Comparison of ENCODE assay signal across 9 mouse cellular contexts in the genomic region with DNA sequence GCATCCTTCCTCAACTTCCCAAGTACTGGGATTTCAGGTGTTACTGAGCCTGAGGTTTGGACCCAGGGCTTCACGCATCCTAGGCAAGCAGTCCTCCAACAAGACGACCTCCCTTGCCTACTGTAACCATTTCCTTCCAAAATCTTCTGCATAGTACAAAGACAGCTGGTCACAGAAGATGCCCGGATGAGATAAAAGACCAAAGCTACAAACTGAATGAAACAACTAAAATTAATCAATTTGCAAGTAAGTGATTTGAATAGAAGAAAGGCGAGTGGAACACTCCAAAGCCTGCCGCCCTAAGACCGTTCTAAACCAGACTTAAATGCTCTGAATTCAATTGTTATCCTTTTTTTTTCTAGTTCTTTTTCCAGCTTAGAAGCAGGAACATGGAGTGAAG. TPM values are rescaled to one million over a fixed set of nuclear protein-coding genes. Genes with fewer than 3 reads are reported as not detected.
DNase-seq lines count a peak whose midpoint lies in the region; ATAC-seq lines count a peak whose summit lies in the region.
"Had no signal": no experiment of that assay in that cellular context is flagged by ENCODE, and none has a peak within 500 bp of the region (broad histone marks: within the 10 kb centered on the region; RNA-seq: fewer than 3 reads in every experiment).

No protein-coding gene starts in this region.

- DNase-seq in kidney, postnatal 14 days = no peak
- DNase-seq in forebrain, embryonic 11.5 days (ENCODE audit: low spot score) = no peak
- no peak for DNase-seq in gastrocnemius, postnatal 25 days
- DNase-seq in retina, postnatal 1 day = no peak
- DNase-seq: kidney, postnatal 36 days had no signal

- H3K4me1 ChIP-seq in kidney, embryonic 15.5 days = peaks cover 25% of the 10 kb centered on the region
- H3K4me1 ChIP-seq in forebrain, embryonic 11.5 days (replicated peaks; ENCODE audit: control insufficient read depth, insufficient read depth, low read length) = peaks cover 17% of the 10 kb centered on the region
- peaks cover 95% of the 10 kb centered on the region for H3K4me1 ChIP-seq in liver, embryonic 12.5 days
- peaks cover 47% of the 10 kb centered on the region for H3K4me1 ChIP-seq in neural tube, embryonic 13.5 days (replicated peaks)

- H3K36me3 ChIP-seq in kidney, embryonic 15.5 days = no peaks in the 10 kb centered on the region
- no peaks in the 10 kb centered on the region for H3K36me3 ChIP-seq in forebrain, embryonic 11.5 days (ENCODE audit: control insufficient read depth, insufficient read depth, low read length)
- H3K36me3 ChIP-seq in liver, embryonic 12.5 days = no peaks in the 10 kb centered on the region
- no peaks in the 10 kb centered on the region for H3K36me3 ChIP-seq in neural tube, embryonic 13.5 days

- H3K9ac ChIP-seq in kidney, embryonic 15.5 days = no peak overlapping the region
- H3K9ac ChIP-seq in forebrain, embryonic 11.5 days (ENCODE audit: low read length) = no peak overlapping the region
- H3K9ac ChIP-seq in liver, embryonic 12.5 days = peak overlapping the region; percentile 68; the same call in 1 of the 2 replicates
- peak overlapping the region; percentile 43; the same call in 1 of the 2 replicates for H3K9ac ChIP-seq in neural tube, embryonic 13.5 days

- H3K9me3 ChIP-seq in kidney, embryonic 15.5 days (replicated peaks) = no peaks in the 10 kb centered on the region
- no peaks in the 10 kb centered on the region for H3K9me3 ChIP-seq in forebrain, embryonic 11.5 days (ENCODE audit: control insufficient read depth, low read length)
- H3K9me3 ChIP-seq in liver, embryonic 12.5 days (replicated peaks) = no peaks in the 10 kb centered on the region
- no peaks in the 10 kb centered on the region for H3K9me3 ChIP-seq in neural tube, embryonic 13.5 days

- peak overlapping the region; percentile 46 for H3K4me2 ChIP-seq in kidney, embryonic 15.5 days
- peak overlapping the region; percentile 32; the same call in 1 of the 2 replicates for H3K4me2 ChIP-seq in forebrain, embryonic 11.5 days (ENCODE audit: low read depth, low read length, severe bottlenecking)
- H3K4me2 ChIP-seq in liver, embryonic 12.5 days = peak overlapping the region; percentile 70
- peak overlapping the region; percentile 45; the same call in 1 of the 2 replicates for H3K4me2 ChIP-seq in neural tube, embryonic 13.5 days

- ATAC-seq in kidney, embryonic 15.5 days (replicated peaks; ENCODE audit: low FRiP score) = no peak
- ATAC-seq in forebrain, embryonic 11.5 days (replicated peaks; ENCODE audit: low FRiP score) = no peak
- no peak for ATAC-seq in liver, embryonic 12.5 days
- ATAC-seq in neural tube, embryonic 13.5 days (ENCODE audit: low read depth) = no peak

- peaks cover 40% of the 10 kb centered on the region for H3K27me3 ChIP-seq in kidney, embryonic 15.5 days
- no peaks in the 10 kb centered on the region for H3K27me3 ChIP-seq in forebrain, embryonic 11.5 days (ENCODE audit: control insufficient read depth, insufficient read depth, low read length)
- H3K27me3 ChIP-seq in liver, embryonic 12.5 days (replicated peaks) = no peaks in the 10 kb centered on the region
- peaks cover 11% of the 10 kb centered on the region; the same call in 1 of the 2 replicates for H3K27me3 ChIP-seq in neural tube, embryonic 13.5 days

- no peak overlapping the region for H3K27ac ChIP-seq in kidney, embryonic 15.5 days
- peak overlapping the region; percentile 1; the same call in 1 of the 2 replicates for H3K27ac ChIP-seq in forebrain, embryonic 11.5 days (ENCODE audit: low read depth, low read length)
- H3K27ac ChIP-seq in liver, embryonic 12.5 days = peak overlapping the region; percentile 94
- H3K27ac ChIP-seq in neural tube, embryonic 13.5 days (replicated peaks) = no peak overlapping the region

- no peak overlapping the region for H3K4me3 ChIP-seq in kidney, embryonic 15.5 days (replicated peaks)
- no peak overlapping the region for H3K4me3 ChIP-seq in forebrain, embryonic 11.5 days (ENCODE audit: low read depth, low read length)
- peak overlapping the region; percentile 39 for H3K4me3 ChIP-seq in liver, embryonic 12.5 days
- H3K4me3 ChIP-seq in neural tube, embryonic 13.5 days = no peak overlapping the region
- H3K4me3 ChIP-seq: myocyte had no signal

- 56% methylated on average over 6 of the region's 6 CpGs for WGBS in kidney, embryonic 15.5 days
- WGBS in forebrain, embryonic 11.5 days = 45% methylated on average over 6 of the region's 6 CpGs
- 44% methylated on average over 6 of the region's 6 CpGs for whole genome bisulfite sequencing in liver, embryonic 12.5 days (ENCODE audit: insufficient replicate concordance)
- 56% methylated on average over 6 of the region's 6 CpGs for WGBS in neural tube, embryonic 13.5 days

RNA-seq across cellular contexts. Expression of a gene that starts 5.6 kb away (rescaled TPM):
- polyA plus RNA-seq in kidney, embryonic 15.5 days (2015; fragmentation: Nextera tagmentation; extraction: Ambion mirVana) = 5.6 and 6.3 TPM in 2 replicates
- polyA plus RNA-seq in forebrain, embryonic 11.5 days (2014; fragmentation: Nextera tagmentation; extraction: Ambion mirVana) = 12.7 and 13.2 TPM in 2 replicates
- polyA plus RNA-seq in liver, embryonic 12.5 days (2016; fragmentation: Nextera tagmentation; extraction: Ambion mirVana) = 16.5 and 17.2 TPM in 2 replicates
- 22.0 and 24.8 TPM in 2 replicates for polyA plus RNA-seq in neural tube, embryonic 13.5 days (2015; fragmentation: Nextera tagmentation; extraction: Ambion mirVana)
- total RNA-seq in gastrocnemius, postnatal 25 days (2021) = 1 to 10 TPM; 5.9 to 7.3 TPM

RNA-seq across cellular contexts. Expression of a gene that starts 12.5 kb away (rescaled TPM):
- 4.8 and 5.9 TPM in 2 replicates for polyA plus RNA-seq in kidney, embryonic 15.5 days (2015; fragmentation: Nextera tagmentation; extraction: Ambion mirVana)
- polyA plus RNA-seq in forebrain, embryonic 11.5 days (2014; fragmentation: Nextera tagmentation; extraction: Ambion mirVana) = 10.4 and 14.1 TPM in 2 replicates
- 12.0 and 14.0 TPM in 2 replicates for polyA plus RNA-seq in liver, embryonic 12.5 days (2016; fragmentation: Nextera tagmentation; extraction: Ambion mirVana)
- polyA plus RNA-seq in neural tube, embryonic 13.5 days (2015; fragmentation: Nextera tagmentation; extraction: Ambion mirVana) = 10.2 and 11.7 TPM in 2 replicates
- total RNA-seq in gastrocnemius, postnatal 25 days (2021) = 10 to 100 TPM; 19.7 to 22.4 TPM

RNA-seq across cellular contexts. Expression of a gene that starts 33.6 kb away (rescaled TPM):
- polyA plus RNA-seq in kidney, embryonic 15.5 days (2015; fragmentation: Nextera tagmentation; extraction: Ambion mirVana) = 29.7 and 29.9 TPM in 2 replicates
- 44.1 and 48.4 TPM in 2 replicates for polyA plus RNA-seq in forebrain, embryonic 11.5 days (2014; fragmentation: Nextera tagmentation; extraction: Ambion mirVana)
- polyA plus RNA-seq in liver, embryonic 12.5 days (2016; fragmentation: Nextera tagmentation; extraction: Ambion mirVana) = 37.6 and 40.7 TPM in 2 replicates
- polyA plus RNA-seq in neural tube, embryonic 13.5 days (2015; fragmentation: Nextera tagmentation; extraction: Ambion mirVana) = 6.2 and 7.6 TPM in 2 replicates
- total RNA-seq in gastrocnemius, postnatal 25 days (2021) = 1 to 10 TPM; 6.1 to 8.1 TPM

Comparison
In these comparisons a context has a peak if more than half of its experiments do, and no peak if none do; other contexts are left out.
1. H3K27ac ChIP-seq: peak in forebrain, embryonic 11.5 days (single experiment) and liver, embryonic 12.5 days (single experiment); none in kidney, embryonic 15.5 days (single experiment) and neural tube, embryonic 13.5 days (single experiment).
2. H3K9ac ChIP-seq: peak in liver, embryonic 12.5 days (single experiment) and neural tube, embryonic 13.5 days (single experiment); none in kidney, embryonic 15.5 days (single experiment) and forebrain, embryonic 11.5 days (single experiment).
3. Peak in every context shown above with its lines, with median percentiles within 50 percentile points of each other: H3K4me2 ChIP-seq.